Mouse (Mus musculus) heart, embryonic 13.5 days (tissue): ENCODE data around the gene Tmem106a. TPM values are rescaled to one million over a fixed set of nuclear protein-coding genes. Genes with fewer than 3 reads are reported as not detected.
"Not testable (repeated sequence)": the region's sequence is repeated elsewhere in the genome, so short reads cannot be mapped to it uniquely, and the experiment has no call there.

Experiments
- ATAC-seq: fragments of 200-750 bp; cut with Nextera tagmentation; 2 replicates; pipeline ENCODE4 v1.8.0; 2017; ENCODE audit warnings: moderate TSS enrichment; ENCODE audit not compliant: insufficient number of reproducible peaks, low FRiP score, low TSS enrichment; ENCODE audit errors: extremely low read depth
- H3K27ac ChIP-seq: fragments of 300-500 bp; sonication (generic); replicated peaks from 2 replicates; pipeline ENCODE4 v1.5.1; 2015; ENCODE audit warnings: moderate library complexity, mild to moderate bottlenecking, inconsistent platforms
- H3K27me3 ChIP-seq: fragments of 300-500 bp; sonication (generic); replicated peaks from 2 replicates; pipeline ENCODE4 v1.6.1; 2015; ENCODE audit warnings: mild to moderate bottlenecking, inconsistent platforms
- H3K36me3 ChIP-seq: fragments of 300-500 bp; sonication (generic); 2 replicates; pipeline ENCODE4 v1.6.1; 2015; ENCODE audit warnings: mild to moderate bottlenecking, inconsistent platforms
- H3K4me1 ChIP-seq: fragments of 300-500 bp; sonication (generic); 2 replicates; pipeline ENCODE4 v1.6.1; 2015; ENCODE audit warnings: inconsistent platforms
- H3K4me2 ChIP-seq: fragments of 300-500 bp; sonication (generic); 2 replicates; pipeline ENCODE4 v1.6.1; 2015; ENCODE audit warnings: inconsistent platforms, mild to moderate bottlenecking, moderate library complexity
- H3K4me3 ChIP-seq: fragments of 300-500 bp; sonication (generic); 2 replicates; pipeline ENCODE4 v1.5.1; 2015; ENCODE audit warnings: moderate library complexity, mild to moderate bottlenecking, inconsistent platforms
- H3K9ac ChIP-seq: fragments of 300-500 bp; sonication (generic); 2 replicates; pipeline ENCODE4 v1.6.1; 2015; ENCODE audit warnings: inconsistent platforms, mild to moderate bottlenecking, moderate library complexity
- H3K9me3 ChIP-seq: fragments of 300-500 bp; sonication (generic); 2 replicates; pipeline ENCODE4 v1.6.1; 2016; ENCODE audit warnings: inconsistent platforms
- WGBS: fragments of 180-500 bp; shearing (Covaris S2); methylation state at CpG from one replicate; pipeline ENCODE4 v1.1.7; 2015; ENCODE audit warnings: mixed read lengths; 5-methylcytosine and 5-hydroxymethylcytosine counted together
- polyA plus RNA-seq: library from polyadenylated mRNA; unstranded; fragments of >200 nt; fragmentation: Nextera tagmentation; extraction: Ambion mirVana; gene quantifications from 2 replicates; pipeline ENCODE4 v1.2.1, GENCODE M21; 2015

The Tmem106a gene
- polyA plus RNA-seq, 1 experiment from 2014 or later = 4.4 TPM

DNA sequence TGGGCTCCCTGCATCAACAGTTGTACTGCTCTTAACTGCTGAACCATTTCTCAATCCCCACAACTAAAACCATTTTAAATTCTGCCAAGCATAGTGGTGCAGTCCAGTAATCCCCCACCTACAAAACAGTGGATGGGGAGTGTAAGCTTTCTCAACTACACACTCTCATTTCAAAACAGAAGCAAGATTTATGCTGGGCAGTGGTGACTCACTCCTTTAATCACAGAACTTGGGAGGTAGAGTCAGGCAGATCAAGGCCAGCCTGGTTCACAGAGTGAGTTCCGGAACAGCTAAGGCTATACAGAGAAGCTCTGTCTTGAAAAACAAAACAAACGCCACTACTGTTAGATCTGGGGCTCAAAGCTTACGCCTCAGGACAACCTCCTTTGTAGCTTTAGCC lies 36.6 kb downstream of the Tmem106a start:
- WGBS = 69% methylated on average over 3 of the region's 3 CpGs
- ATAC-seq = no peak

GRCm38 (mm10) chr11:101620022-101620655 lies 38.1 kb downstream of the Tmem106a start:
- H3K27ac ChIP-seq, H3K9me3 ChIP-seq, H3K9ac ChIP-seq, H3K36me3 ChIP-seq, ATAC-seq, H3K4me2 ChIP-seq, H3K4me3 ChIP-seq: not testable (repeated sequence)
- peaks cover 10% of the 10 kb centered on the region for H3K27me3 ChIP-seq
- peaks cover 20% of the 10 kb centered on the region for H3K4me1 ChIP-seq
- 74% methylated on average over 11 of the region's 11 CpGs for WGBS

More for the DNA sequence above, 36.6 kb downstream of the Tmem106a start:
- Histone ChIP-seq H3K4me1 (peaks cover 25% of the 10 kb centered on the region), H3K9me3 (no peaks in the 10 kb centered on the region), H3K9ac (no peak overlapping the region), H3K36me3 (no peaks in the 10 kb centered on the region), H3K4me3 (no peak overlapping the region), H3K27me3 (peaks cover 10% of the 10 kb centered on the region), H3K27ac (no peak overlapping the region), H3K4me2 (no peak overlapping the region)

DNA sequence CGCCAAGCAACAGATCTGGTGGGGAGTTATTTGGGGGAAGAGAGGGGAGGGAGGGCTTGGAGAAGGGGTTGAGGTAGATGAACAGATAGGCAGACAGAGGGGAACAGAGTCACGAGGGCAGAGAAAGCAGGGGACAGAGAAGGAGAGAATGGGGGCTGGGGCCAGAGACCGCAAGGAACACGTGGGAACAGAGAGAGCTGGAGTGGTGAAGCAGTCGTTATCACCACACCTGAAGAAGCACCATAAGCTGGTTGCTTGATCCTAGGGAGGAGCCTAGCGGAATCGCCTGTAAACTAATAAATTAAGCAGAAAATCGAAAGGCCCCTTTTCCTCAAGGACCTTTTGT lies 44.6 kb downstream of the Tmem106a start:
- H3K9me3 ChIP-seq = no peaks in the 10 kb centered on the region
- peaks cover 6% of the 10 kb centered on the region; the same call in 1 of the 2 replicates for H3K36me3 ChIP-seq
- H3K27me3 ChIP-seq = no peaks in the 10 kb centered on the region
- ATAC-seq = no peak; the same call in 1 of the 2 replicates
- H3K4me1 ChIP-seq = peaks cover 9% of the 10 kb centered on the region
- WGBS = 2% methylated on average over 8 of the region's 8 CpGs
- peak overlapping the region; percentile 99 for H3K27ac ChIP-seq
- peak overlapping the region; percentile 80 for H3K4me2 ChIP-seq
- H3K4me3 ChIP-seq = peak overlapping the region; percentile 69
- peak overlapping the region; percentile 82 for H3K9ac ChIP-seq

DNA sequence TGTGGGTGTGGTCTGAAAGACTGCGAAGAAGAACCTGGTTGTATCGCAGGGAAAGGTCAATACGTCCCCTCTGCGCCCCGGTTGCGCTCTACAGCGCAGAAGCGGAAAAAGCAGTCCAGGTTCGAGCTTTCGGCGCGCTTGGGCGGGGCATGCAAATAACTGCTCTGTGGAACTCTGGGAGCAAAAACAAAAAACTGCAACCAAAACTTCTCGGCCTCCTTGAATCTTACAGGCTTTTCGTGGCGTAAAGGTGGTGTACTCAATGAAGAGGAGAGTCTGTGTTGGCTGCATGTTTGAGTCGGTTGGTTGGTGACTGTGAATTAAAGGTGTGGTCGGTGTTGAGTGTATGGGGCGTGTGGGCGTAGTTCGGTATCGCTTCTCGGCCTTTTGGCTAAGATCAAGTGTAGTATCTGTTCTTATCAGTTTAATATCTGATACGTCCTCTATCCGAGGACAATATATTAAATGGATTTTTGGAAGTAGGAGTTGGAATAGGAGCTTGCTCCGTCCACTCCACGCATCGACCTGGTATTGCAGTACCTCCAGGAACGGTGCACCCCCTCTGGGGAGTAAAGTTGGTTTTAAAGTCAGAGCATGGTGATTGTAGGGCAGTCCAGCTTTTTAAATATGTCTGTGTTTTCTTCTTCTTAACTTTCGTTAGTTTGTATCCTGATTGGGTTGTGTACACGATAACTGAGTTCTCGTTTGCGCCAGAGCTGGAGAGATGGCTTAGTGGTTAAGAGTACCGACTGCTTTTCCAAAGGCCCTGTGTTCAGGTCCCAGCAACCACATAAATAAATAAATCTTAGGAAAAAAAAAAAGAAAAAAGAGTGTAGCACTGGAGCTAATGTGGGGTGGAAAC lies 45.2 kb downstream of the Tmem106a start, which contains the start of gene Rdm1:
Gene Rdm1, plus strand, starts transcription at position 201 of the 862 bp plus-strand sequence.
- peak within 1 kb of the TSS; percentile 80 for H3K4me2 ChIP-seq
- no peaks in the 10 kb centered on the region for H3K9me3 ChIP-seq
- H3K4me3 ChIP-seq = peak within 1 kb of the TSS; percentile 69
- no peaks in the 10 kb centered on the region for H3K27me3 ChIP-seq
- WGBS = under 1% methylated on average over 34 of the region's 34 CpGs
- peaks cover 9% of the 10 kb centered on the region for H3K4me1 ChIP-seq
- H3K36me3 ChIP-seq = peaks cover 10% of the 10 kb centered on the region; the same call in 1 of the 2 replicates
- peak within 1 kb of the TSS; percentile 99 for H3K27ac ChIP-seq
- peak within 1 kb of the TSS; percentile 91 for H3K9ac ChIP-seq
- ATAC-seq = peak; percentile 69; the same call in 1 of the 2 replicates

DNA sequence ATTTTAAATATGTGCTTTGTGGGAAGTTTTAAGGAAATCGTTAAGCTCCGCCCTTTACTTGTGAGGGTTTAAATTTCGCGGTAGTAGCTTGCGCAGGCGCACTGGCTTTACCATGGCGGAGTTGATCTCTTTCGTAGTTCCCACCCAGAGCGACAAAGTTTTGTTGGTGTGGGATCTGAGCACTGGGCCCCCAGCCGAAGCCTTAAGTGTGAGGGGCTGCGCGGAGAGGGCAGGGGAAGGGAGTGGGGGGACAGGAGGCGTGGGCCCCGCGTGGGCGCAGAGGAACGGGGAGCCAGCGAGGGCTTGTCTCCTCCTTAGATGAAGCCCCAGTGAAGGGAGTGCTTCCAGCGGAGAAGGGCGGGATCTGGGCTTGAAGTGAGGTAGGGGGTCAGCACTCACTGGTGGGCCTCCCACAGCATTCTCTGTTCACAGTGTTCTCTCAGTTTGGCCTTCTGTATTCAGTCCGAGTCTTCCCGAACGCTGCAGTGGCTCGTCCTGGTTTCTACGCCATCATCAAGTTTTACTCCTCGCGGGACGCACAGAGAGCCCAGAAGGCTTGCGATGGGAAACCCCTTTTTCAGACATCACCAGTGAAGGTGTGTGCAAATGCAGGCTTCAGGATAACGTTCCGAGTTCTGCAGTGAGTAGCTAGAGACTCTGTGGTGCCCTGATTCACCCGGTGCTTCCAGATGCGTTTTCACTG lies 46.0 kb downstream of the Tmem106a start:
- H3K27ac ChIP-seq = peak overlapping the region; percentile 99
- no peaks in the 10 kb centered on the region for H3K27me3 ChIP-seq
- H3K4me2 ChIP-seq = peak overlapping the region; percentile 80
- peak; percentile 27; the same call in 1 of the 2 replicates for ATAC-seq
- H3K9me3 ChIP-seq = no peaks in the 10 kb centered on the region
- H3K4me1 ChIP-seq = peaks cover 9% of the 10 kb centered on the region
- peak overlapping the region; percentile 91 for H3K9ac ChIP-seq
- under 1% methylated on average over 32 of the region's 33 CpGs for WGBS
- H3K4me3 ChIP-seq = peak overlapping the region; percentile 69
- peaks cover 12% of the 10 kb centered on the region; the same call in 1 of the 2 replicates for H3K36me3 ChIP-seq

- Histone ChIP-seq H3K4me3 (peak overlapping the region; percentile 69), H3K36me3 (peaks cover 21% of the 10 kb centered on the region), H3K4me2 (peak overlapping the region; percentile 80), H3K9ac (peak overlapping the region; percentile 91)
- not testable (repeated sequence) for H3K27me3 ChIP-seq, H3K9me3 ChIP-seq, ATAC-seq, H3K27ac ChIP-seq, H3K4me1 ChIP-seq
- WGBS = 73% methylated on average over 4 of the region's 5 CpGs
These were observed 46.8 kb downstream of the Tmem106a start for GRCm38 (mm10) chr11:101628733-101629417.

- H3K4me1 ChIP-seq = peaks cover 3% of the 10 kb centered on the region; the same call in 1 of the 2 replicates
- no peak overlapping the region for H3K4me3 ChIP-seq
- no peak overlapping the region for H3K4me2 ChIP-seq
- no peak for ATAC-seq
- no peaks in the 10 kb centered on the region for H3K27me3 ChIP-seq
- H3K9me3 ChIP-seq = no peaks in the 10 kb centered on the region
- peaks cover 39% of the 10 kb centered on the region for H3K36me3 ChIP-seq
- 73% methylated on average over 10 of the region's 10 CpGs for WGBS
- H3K27ac ChIP-seq = no peak overlapping the region
- no peak overlapping the region for H3K9ac ChIP-seq
These were observed 53.6 kb downstream of the Tmem106a start for GRCm38 (mm10) chr11:101635660-101636059.

GRCm38 (mm10) chr11:101639761-101640160 lies 57.7 kb downstream of the Tmem106a start:
- H3K4me3 ChIP-seq = no peak overlapping the region
- H3K4me1 ChIP-seq = peaks cover 14% of the 10 kb centered on the region
- H3K4me2 ChIP-seq = no peak overlapping the region
- no peak overlapping the region for H3K9ac ChIP-seq
- ATAC-seq = no peak
- H3K27ac ChIP-seq = no peak overlapping the region
- 85% methylated on average over 4 of the region's 4 CpGs for WGBS
- H3K27me3 ChIP-seq = no peaks in the 10 kb centered on the region
- peaks cover 17% of the 10 kb centered on the region for H3K36me3 ChIP-seq
- H3K9me3 ChIP-seq = no peaks in the 10 kb centered on the region

- peaks cover 14% of the 10 kb centered on the region for H3K4me1 ChIP-seq
- peak overlapping the region; percentile 67 for H3K4me2 ChIP-seq
- H3K27ac ChIP-seq = peak overlapping the region; percentile 78
- not testable (repeated sequence) for H3K9me3 ChIP-seq, H3K36me3 ChIP-seq, H3K27me3 ChIP-seq
- ATAC-seq = peak; percentile 64
- 5% methylated on average over 53 of the region's 53 CpGs for WGBS
- peak overlapping the region; percentile 49 for H3K4me3 ChIP-seq
- H3K9ac ChIP-seq = peak overlapping the region; percentile 78
These were observed 59.0 kb downstream of the Tmem106a start for GRCm38 (mm10) chr11:101640857-101641709.
